Mouse (Mus musculus) heart, adult 8-10 months (tissue): ENCODE measurements around the gene Bsx. TPM values are rescaled to one million over a fixed set of nuclear protein-coding genes. Genes with fewer than 3 reads are reported as not detected.

Experiments
- DNase-seq: peaks from one replicate; pipeline ENCODE4 v3.0.0; 2022; ENCODE audit warnings: low spot score
- total RNA-seq, 4 experiments: library from RNA; stranded (reverse); gene quantifications; 2 replicates each; pipeline ENCODE4 v1.2.4; 2022

Gene Bsx
- total RNA-seq, 4 experiments from 2014 or later, result not detected

DNA sequence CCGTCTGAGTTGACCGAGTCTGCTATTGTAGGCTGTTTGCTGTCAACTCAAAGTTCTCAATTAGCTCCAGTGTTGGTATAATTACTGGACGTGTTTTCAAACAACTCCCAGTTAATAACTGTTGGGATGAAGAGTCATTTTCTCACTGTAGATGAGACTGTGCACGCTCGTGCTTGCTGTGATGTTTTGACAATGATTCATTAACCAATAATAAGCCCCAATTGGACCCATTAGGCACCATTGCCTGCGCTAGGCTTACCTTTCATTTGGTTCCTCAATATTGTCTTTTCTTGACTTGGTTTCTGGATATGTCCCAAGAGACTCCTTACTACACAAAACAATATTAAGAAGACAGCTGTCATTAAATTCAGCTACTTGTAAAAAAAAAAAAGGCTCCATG is 18.5 kb downstream of the Bsx start:
- no peak for DNase-seq

- DNase-seq, result no peak
Measured at GRCm38 (mm10) chr9:40907413-40907812, 33.5 kb downstream of the Bsx start.

DNA sequence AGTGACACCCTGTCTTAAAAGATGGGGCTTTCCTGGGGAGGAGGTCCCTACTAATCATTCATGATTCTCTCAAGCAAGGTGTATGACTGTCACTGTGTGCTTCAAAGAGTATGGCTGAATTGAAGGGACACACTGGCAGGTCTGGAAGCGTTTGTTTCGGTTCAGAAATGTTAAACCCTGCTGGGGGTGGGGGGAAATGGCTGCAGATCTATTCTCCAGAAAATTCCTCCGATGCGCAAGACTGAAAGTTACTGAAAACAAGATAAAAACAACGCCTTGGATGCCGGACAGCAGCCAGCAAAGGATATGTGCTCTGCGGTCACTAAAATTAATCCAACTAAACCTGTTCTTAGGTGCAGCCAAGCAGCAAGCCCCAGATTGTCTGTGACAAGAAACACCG is 34.5 kb downstream of the Bsx start:
- DNase-seq, result no peak

- DNase-seq, result no peak
Measured at GRCm38 (mm10) chr9:40908915-40909314, 35.0 kb downstream of the Bsx start.

- no peak for DNase-seq
Measured at GRCm38 (mm10) chr9:40917871-40918613, 44.1 kb downstream of the Bsx start.

- no peak for DNase-seq
Measured at GRCm38 (mm10) chr9:40927351-40927980, 53.5 kb downstream of the Bsx start.

Other genes starting within 250 kb of the Bsx start
- gene Gm21915, start 203.5 kb upstream of the Bsx start, total RNA-seq, result not detected
- 1 to 10 TPM; 3.3 to 4.4 (median 4.0) TPM for gene Clmp, start 188.2 kb upstream of the Bsx start, total RNA-seq
- gene Hspa8, start 73.1 kb upstream of the Bsx start, total RNA-seq, result 1,000 to 10,000 TPM; 1,176 to 1,889 (median 1,438) TPM
- not detected for gene Jhy, start 90.0 kb downstream of the Bsx start, total RNA-seq
- gene Crtam, start 130.5 kb downstream of the Bsx start, total RNA-seq, result not detected